Mouse (Mus musculus): Measurements from ENCODE around the gene Micall1. TPM values are rescaled to one million over a fixed set of nuclear protein-coding genes. Genes with fewer than 3 reads are reported as not detected.

Gene Micall1
- polyA plus RNA-seq, 1 experiment from 2014 or later = 12.8 TPM

Other genes with a start within 250 kb of the Micall1 start
- 42.5 and 51.8 TPM in 2 replicates for gene Gga1, start 231.7 kb upstream of the Micall1 start, polyA plus RNA-seq (2015; fragmentation: Nextera tagmentation; extraction: Ambion mirVana)
- gene Gm49510, start 209.2 kb upstream of the Micall1 start, polyA plus RNA-seq (2015; fragmentation: Nextera tagmentation; extraction: Ambion mirVana) = 0.18 and 0.25 TPM in 2 replicates
- gene Sh3bp1, start 209.1 kb upstream of the Micall1 start, polyA plus RNA-seq (2015; fragmentation: Nextera tagmentation; extraction: Ambion mirVana) = 53.3 and 54.4 TPM in 2 replicates
- 18.7 and 23.2 TPM in 2 replicates for gene Pdxp, start 195.0 kb upstream of the Micall1 start, polyA plus RNA-seq (2015; fragmentation: Nextera tagmentation; extraction: Ambion mirVana)
- 2,193 and 2,304 TPM in 2 replicates for gene Lgals1, start 182.2 kb upstream of the Micall1 start, polyA plus RNA-seq (2015; fragmentation: Nextera tagmentation; extraction: Ambion mirVana)
- 54.1 and 57.4 TPM in 2 replicates for gene Nol12, start 174.0 kb upstream of the Micall1 start, polyA plus RNA-seq (2015; fragmentation: Nextera tagmentation; extraction: Ambion mirVana)
- gene Triobp, start 161.2 kb upstream of the Micall1 start, polyA plus RNA-seq (2015; fragmentation: Nextera tagmentation; extraction: Ambion mirVana) = 37.8 and 38.7 TPM in 2 replicates
- gene H1f0, start 80.4 kb upstream of the Micall1 start, polyA plus RNA-seq (2015; fragmentation: Nextera tagmentation; extraction: Ambion mirVana) = 533 and 546 TPM in 2 replicates
- gene Galr3, start 67.0 kb upstream of the Micall1 start, polyA plus RNA-seq (2015; fragmentation: Nextera tagmentation; extraction: Ambion mirVana) = not detected in 2 replicates
- gene Ankrd54, start 46.0 kb upstream of the Micall1 start, polyA plus RNA-seq (2015; fragmentation: Nextera tagmentation; extraction: Ambion mirVana) = 54.1 and 57.7 TPM in 2 replicates
- gene Eif3l, start 33.7 kb upstream of the Micall1 start, polyA plus RNA-seq (2015; fragmentation: Nextera tagmentation; extraction: Ambion mirVana) = 232 and 244 TPM in 2 replicates
- gene Polr2f, start 32.1 kb downstream of the Micall1 start, polyA plus RNA-seq (2015; fragmentation: Nextera tagmentation; extraction: Ambion mirVana) = 348 and 353 TPM in 2 replicates
- 9.7 and 10.2 TPM in 2 replicates for gene 1700088E04Rik, start 32.4 kb downstream of the Micall1 start, polyA plus RNA-seq (2015; fragmentation: Nextera tagmentation; extraction: Ambion mirVana)
- gene Sox10, start 56.3 kb downstream of the Micall1 start, polyA plus RNA-seq (2015; fragmentation: Nextera tagmentation; extraction: Ambion mirVana) = 8.0 and 11.6 TPM in 2 replicates
- 53.3 and 56.6 TPM in 2 replicates for gene Pick1, start 120.3 kb downstream of the Micall1 start, polyA plus RNA-seq (2015; fragmentation: Nextera tagmentation; extraction: Ambion mirVana)
- 1.6 TPM in 2 replicates for gene Gm49486, start 120.5 kb downstream of the Micall1 start, polyA plus RNA-seq (2015; fragmentation: Nextera tagmentation; extraction: Ambion mirVana)
- gene Slc16a8, start 145.9 kb downstream of the Micall1 start, polyA plus RNA-seq (2015; fragmentation: Nextera tagmentation; extraction: Ambion mirVana) = 0.46 TPM in 1 of 2 replicates, not detected in the other
- gene Baiap2l2, start 176.6 kb downstream of the Micall1 start, polyA plus RNA-seq (2015; fragmentation: Nextera tagmentation; extraction: Ambion mirVana) = 18.0 and 23.4 TPM in 2 replicates
- gene Pla2g6, start 219.5 kb downstream of the Micall1 start, polyA plus RNA-seq (2015; fragmentation: Nextera tagmentation; extraction: Ambion mirVana) = 11.6 TPM in 2 replicates
- gene Maff, start 237.7 kb downstream of the Micall1 start, polyA plus RNA-seq (2015; fragmentation: Nextera tagmentation; extraction: Ambion mirVana) = 1.8 and 2.8 TPM in 2 replicates

All from embryonic facial prominence, embryonic 13.5 days (tissue).